Mouse (Mus musculus): ENCODE measurements at regions not wholly inside any gene's neighbourhood (a gene's known extent, or its start where the extent isn't known, plus 50 kb on each side); places are given as distances from the start of the nearest gene placed in this dataset.

- no peak for TF ChIP-seq GATA4 (IDR thresholded peaks at IDR 0.05; ENCODE audit: insufficient replicate concordance, low read length)
These were observed 137.5 kb upstream of the Map3k1 start for GRCm38 (mm10) chr13:111946271-111946670.

DNA sequence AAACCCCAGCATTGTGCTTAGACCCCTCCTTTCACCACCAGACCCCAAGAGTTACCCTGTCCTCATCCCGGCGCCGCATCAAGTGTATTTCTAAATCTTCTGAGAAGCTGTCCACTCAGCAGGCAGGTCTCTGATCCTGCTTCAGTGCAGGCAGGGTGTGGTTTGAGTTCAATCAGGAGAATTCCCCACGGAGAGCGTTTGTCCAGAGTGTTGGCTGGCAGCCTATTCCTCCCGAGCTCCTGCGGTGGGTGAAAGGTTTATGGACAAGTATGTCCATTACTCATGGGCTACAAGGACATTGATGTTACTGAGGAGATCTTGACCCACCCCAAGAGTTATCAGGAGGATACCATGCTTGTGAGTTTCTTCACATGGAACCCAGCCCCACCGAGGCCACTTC is 138.0 kb upstream of the Map3k1 start:
- no peak for TF ChIP-seq GATA4 (IDR thresholded peaks at IDR 0.05; ENCODE audit: insufficient replicate concordance, low read length)

DNA sequence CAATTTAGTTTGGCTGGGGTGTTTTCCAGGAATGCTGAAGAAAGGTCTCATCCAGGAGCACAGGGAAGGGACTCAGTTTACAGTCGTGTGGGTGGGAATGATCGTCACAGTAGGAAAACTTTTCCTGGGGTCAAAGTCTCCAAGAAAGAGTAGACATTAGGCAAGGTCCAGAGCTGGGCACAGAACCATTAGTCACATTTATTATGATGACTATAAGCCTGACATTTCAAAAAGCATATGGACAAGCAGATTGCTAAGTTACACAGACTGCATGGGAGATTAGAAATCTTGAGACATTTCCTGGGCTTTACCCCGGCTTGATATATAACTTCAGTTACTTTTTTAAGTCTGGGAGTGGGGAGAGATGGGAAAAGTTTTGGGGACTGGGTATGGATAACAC is 139.6 kb upstream of the Map3k1 start:
- no peak for TF ChIP-seq GATA4 (IDR thresholded peaks at IDR 0.05; ENCODE audit: insufficient replicate concordance, low read length)

DNA sequence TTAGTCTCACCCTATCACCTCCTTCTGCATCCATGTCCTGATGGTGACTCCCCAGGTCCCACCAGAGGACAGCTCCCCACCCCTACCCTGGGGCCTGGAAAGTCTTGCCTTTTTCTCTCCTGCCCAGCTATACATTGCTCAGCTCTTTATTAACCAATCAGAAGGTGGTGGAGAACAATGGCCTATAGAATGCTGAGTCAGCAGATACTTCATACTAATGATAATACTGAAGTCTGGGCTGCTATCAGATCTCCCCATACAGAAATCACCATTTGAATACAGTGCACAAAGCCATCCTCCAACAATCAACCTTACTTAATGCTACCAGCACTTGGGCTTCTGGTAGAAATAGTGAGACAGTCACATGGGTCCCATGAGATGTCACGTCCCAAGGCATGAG is 141.2 kb upstream of the Map3k1 start:
- TF ChIP-seq GATA4 (IDR thresholded peaks at IDR 0.05; ENCODE audit: insufficient replicate concordance, low read length) = no peak

- TF ChIP-seq GATA4 (IDR thresholded peaks at IDR 0.05; ENCODE audit: insufficient replicate concordance, low read length) = no peak
These were observed 145.2 kb upstream of the Map3k1 start for GRCm38 (mm10) chr13:111953860-111954519.

GRCm38 (mm10) chr13:111954520-111954884 is 145.7 kb upstream of the Map3k1 start:
- no peak for TF ChIP-seq GATA4 (IDR thresholded peaks at IDR 0.05; ENCODE audit: insufficient replicate concordance, low read length)

DNA sequence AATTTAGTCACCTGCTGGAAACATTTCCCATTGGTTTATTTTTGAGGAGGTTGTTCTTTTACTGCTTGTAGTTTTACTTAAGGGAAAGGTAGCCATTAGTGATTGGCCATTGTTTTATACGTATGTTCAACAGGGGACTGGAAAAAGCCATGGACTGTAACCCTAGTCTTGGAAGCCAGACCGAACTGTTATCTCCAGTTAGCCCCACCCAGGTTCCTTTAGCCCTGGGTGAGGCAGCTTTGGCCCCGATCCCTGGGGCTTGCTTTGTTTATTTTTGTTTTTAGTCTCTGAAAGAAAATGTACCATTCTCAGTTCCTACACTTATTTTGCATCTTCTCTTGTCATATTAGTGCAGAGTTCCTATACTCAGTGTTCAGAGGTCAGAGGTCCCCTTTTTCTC is 148.3 kb upstream of the Map3k1 start:
- TF ChIP-seq GATA4 (IDR thresholded peaks at IDR 0.05; ENCODE audit: insufficient replicate concordance, low read length) = peak; percentile 54; the same call in 1 of the 2 replicates

GRCm38 (mm10) chr13:111957674-111958273 is 149.0 kb upstream of the Map3k1 start:
- TF ChIP-seq GATA4 (IDR thresholded peaks at IDR 0.05; ENCODE audit: insufficient replicate concordance, low read length) = no peak

DNA sequence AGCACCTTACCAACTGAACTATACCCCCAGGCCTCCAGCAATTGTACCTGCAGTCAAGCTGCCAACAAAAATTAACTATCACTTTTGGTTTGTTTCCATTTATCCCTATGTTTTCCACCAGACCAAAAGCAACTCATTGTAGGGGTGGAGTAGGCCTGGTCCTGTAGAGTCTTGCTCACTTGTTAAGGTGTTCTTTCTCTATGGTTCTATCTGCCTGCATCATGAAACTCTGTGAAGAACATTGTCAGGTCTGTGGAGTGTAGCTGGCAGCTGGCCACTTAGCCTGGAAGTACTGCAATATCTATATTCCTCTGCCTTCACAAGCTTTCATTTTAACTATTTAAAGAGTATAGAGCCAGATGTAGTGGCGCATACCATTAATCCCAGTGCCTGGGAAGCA is 149.6 kb upstream of the Map3k1 start:
- no peak for TF ChIP-seq GATA4 (IDR thresholded peaks at IDR 0.05; ENCODE audit: insufficient replicate concordance, low read length)

GRCm38 (mm10) chr13:111960036-111960435 is 151.2 kb upstream of the Map3k1 start:
- no peak for TF ChIP-seq GATA4 (IDR thresholded peaks at IDR 0.05; ENCODE audit: insufficient replicate concordance, low read length)

DNA sequence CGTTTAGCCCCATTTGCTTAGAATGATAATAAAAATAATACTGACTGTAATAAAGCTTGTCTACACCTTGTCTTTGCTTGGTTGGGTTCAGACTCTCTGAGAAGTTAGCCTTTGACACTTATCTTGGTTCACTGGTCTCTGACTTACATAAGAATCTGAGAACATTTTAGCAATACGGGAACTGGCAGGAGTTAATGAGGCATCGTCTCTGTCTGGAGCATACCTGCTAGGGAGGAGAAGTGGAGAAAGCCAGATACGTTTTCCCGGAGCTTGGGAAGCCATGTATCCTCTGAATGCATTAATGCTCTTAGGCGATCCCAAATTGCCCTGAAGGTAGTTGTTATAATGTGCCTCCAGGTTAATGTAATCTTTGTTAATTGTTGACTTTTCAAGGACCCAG is 152.6 kb upstream of the Map3k1 start:
- TF ChIP-seq GATA4 (IDR thresholded peaks at IDR 0.05; ENCODE audit: insufficient replicate concordance, low read length) = no peak

DNA sequence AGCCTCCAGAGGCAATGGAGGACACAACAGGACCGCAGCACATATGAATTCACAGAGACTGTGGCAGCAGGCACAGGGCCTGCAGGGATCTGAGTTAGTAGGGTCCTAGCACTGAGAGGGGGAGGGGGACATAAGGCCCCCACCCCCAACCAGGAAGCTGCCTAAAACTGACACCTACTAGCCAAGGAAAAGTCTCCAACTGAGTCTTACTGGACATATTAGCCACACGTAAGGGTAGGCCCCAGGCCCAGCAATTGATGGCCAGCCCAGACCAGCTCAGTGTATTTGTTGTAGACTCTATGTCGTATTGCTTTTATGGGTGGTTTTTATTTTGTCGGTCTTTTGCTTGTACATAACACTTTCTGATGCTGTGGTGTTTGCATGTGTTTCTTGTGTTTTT is 153.4 kb upstream of the Map3k1 start:
- no peak for TF ChIP-seq GATA4 (IDR thresholded peaks at IDR 0.05; ENCODE audit: insufficient replicate concordance, low read length)

DNA sequence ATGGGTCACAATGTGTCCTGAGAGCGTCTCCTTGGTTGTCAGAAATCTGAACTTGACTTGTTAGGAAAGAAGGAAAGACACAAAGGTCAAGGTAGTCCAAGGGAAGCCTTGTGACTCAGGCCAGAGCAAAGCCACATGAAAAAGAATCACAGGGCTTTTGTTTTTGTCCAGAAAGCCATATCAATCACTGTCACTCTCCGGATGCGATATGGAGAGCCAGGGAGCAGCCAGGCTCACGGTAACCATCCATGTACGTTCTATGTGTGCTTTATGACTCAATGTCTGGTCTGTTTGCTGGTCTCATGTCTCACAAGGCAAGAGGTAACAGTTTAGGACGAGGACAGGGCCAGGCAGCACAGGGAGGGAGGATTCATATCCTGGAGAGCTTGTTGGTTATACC is 157.3 kb upstream of the Map3k1 start:
- TF ChIP-seq GATA4 (IDR thresholded peaks at IDR 0.05; ENCODE audit: insufficient replicate concordance, low read length) = no peak

GRCm38 (mm10) chr13:111966627-111967026 is 157.8 kb upstream of the Map3k1 start:
- TF ChIP-seq GATA4 (IDR thresholded peaks at IDR 0.05; ENCODE audit: insufficient replicate concordance, low read length) = no peak

GRCm38 (mm10) chr13:111968197-111968596 is 159.4 kb upstream of the Map3k1 start:
- no peak for TF ChIP-seq GATA4 (IDR thresholded peaks at IDR 0.05; ENCODE audit: insufficient replicate concordance, low read length)

DNA sequence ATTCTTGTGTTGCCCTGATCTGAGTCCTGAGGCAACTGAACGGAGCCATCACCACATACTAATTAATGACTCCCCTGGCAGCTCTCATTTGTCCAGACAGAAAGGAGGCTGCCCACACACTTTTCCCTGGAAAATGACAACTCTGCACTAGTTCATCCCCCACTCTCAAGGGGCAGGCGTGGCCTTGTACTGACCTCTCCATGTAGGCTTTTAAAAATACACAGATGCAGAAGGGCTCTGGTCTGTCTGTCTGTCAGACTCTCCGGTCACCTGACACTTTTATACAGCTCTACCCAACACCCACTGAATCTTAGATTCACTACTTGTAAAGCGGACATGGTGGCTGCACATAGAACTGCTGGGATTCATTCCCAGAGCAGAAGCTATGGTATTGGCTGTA is 165.5 kb upstream of the Map3k1 start:
- TF ChIP-seq GATA4 (IDR thresholded peaks at IDR 0.05; ENCODE audit: insufficient replicate concordance, low read length) = no peak

GRCm38 (mm10) chr13:111975549-111975948 is 166.8 kb upstream of the Map3k1 start:
- TF ChIP-seq GATA4 (IDR thresholded peaks at IDR 0.05; ENCODE audit: insufficient replicate concordance, low read length) = no peak

All from liver, adult (tissue).